Mouse (Mus musculus): ENCODE measurements around the gene Duoxa1.
"Not testable (repeated sequence)": the region's sequence is repeated elsewhere in the genome, so short reads cannot be mapped to it uniquely, and the experiment has no call there.

Gene Duoxa1

DNA sequence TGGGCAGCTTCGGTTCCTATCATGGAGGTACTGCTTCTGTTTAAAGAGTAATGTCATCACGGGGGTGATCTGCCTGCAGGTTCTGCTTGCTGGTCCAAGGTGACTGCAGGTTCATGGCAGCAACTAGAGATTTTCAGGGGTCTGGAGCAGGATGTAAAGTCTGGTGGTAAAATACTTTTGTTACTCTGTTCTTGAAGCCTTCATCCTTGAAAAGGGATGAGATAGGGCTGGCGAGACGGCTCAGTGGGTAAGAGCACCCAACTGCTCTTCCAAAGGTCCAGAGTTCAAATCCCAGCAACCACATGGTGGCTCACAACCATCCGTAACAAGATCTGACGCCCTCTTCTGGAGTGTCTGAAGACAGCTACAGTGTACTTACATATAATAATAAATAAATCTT is 16.8 kb upstream of the Duoxa1 start:
- not testable (repeated sequence) for DNase-seq (ENCODE audit: low spot score)

- DNase-seq (ENCODE audit: low spot score) = no peak
These were observed 14.5 kb upstream of the Duoxa1 start for GRCm38 (mm10) chr2:122327986-122328385.

DNA sequence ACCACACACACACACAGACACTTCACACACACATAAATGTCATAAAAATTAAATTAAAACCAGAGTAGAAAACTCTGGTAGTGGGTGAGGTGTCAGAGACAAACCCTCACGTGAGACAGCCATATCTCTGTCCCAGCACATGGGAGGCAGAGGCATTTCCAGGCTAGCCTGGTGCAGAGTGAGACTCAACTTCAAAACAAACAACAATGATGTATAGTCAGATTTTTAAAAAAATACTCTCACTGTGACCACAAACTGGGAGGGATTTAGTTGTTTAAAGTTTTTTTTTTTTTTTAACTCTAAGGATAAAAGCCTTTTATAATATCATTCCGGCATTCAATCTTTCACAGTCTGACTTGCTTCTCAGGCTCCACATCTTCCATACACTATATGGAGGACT is 11.8 kb upstream of the Duoxa1 start:
- DNase-seq (ENCODE audit: low spot score) = no peak

GRCm38 (mm10) chr2:122324586-122324985 is 11.1 kb upstream of the Duoxa1 start:
- no peak for DNase-seq (ENCODE audit: low spot score)

- no peak for DNase-seq (ENCODE audit: low spot score)
These were observed 10.4 kb upstream of the Duoxa1 start for GRCm38 (mm10) chr2:122323960-122324359.

DNA sequence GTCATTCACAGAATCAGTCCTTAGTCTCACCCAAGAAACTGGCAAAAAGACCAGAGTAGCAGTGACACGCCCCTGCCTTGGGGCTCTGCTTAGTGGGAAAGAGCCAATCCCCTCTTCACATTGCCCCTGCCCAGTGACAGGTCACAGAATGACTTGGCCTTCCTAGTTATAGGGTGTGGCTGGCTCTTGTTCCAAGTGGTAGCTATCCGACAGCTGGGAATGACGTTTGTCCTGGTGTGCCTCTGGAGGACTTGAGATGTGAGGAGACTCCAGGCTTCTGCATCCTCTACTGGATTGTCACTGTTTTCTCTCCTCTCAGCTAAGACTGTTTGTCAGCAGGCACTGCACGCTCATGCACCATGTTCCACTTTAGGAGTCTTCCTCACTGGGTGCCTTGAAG is 3.9 kb upstream of the Duoxa1 start:
- DNase-seq (ENCODE audit: low spot score) = no peak

- DNase-seq (ENCODE audit: low spot score) = no peak
These were observed 1.8 kb upstream of the Duoxa1 start, which contains the start of gene Duox1 for GRCm38 (mm10) chr2:122315372-122315771. Gene Duox1, plus strand, starts transcription at chr2:122315672.

GRCm38 (mm10) chr2:122312722-122313417 is 660 bp downstream of the Duoxa1 start:
- peak; percentile 13 for DNase-seq (ENCODE audit: low spot score)

DNA sequence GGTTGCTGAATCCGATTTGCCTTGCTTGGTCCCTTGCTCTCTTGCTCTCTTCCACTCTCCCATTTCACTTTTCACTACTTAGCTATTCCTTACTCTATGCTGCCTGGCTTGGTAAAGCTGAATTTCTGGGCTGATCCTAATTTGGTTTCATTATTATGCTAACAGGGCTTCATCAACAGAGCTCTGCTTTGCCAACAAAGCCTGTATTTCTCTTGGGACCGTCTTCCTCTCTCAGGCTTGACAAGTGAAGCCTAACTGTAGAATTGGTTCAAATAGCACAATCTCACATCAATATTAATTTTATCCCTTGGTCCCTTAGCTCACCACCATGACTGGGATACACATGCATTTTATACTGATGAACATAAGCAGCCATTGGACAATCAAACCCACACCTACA is 2.0 kb downstream of the Duoxa1 start:
- DNase-seq (ENCODE audit: low spot score) = no peak

- peak; percentile 17 for DNase-seq (ENCODE audit: low spot score)
These were observed 3.9 kb downstream of the Duoxa1 start for GRCm38 (mm10) chr2:122309647-122310046.

DNA sequence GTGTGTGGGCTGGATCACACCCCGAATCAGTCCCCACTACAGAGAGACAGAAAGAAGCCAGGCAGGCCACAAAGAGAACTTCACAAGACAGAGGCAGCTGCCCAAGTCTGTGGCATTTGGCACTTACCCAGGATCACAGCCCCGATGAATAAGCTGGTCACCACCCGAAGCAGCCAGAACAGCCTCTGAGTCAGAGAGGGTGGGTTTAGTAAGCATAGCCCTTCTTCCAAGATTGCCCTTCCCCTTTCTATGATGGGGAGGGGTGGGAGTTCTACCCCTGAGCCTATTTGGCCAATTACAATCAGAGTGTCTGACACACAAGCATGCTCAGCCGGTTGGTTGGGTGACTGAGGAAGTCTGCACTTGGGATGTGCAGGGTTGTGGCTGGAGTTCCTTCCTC is 7.3 kb downstream of the Duoxa1 start:
- peak; percentile 56 for DNase-seq (ENCODE audit: low spot score)

DNA sequence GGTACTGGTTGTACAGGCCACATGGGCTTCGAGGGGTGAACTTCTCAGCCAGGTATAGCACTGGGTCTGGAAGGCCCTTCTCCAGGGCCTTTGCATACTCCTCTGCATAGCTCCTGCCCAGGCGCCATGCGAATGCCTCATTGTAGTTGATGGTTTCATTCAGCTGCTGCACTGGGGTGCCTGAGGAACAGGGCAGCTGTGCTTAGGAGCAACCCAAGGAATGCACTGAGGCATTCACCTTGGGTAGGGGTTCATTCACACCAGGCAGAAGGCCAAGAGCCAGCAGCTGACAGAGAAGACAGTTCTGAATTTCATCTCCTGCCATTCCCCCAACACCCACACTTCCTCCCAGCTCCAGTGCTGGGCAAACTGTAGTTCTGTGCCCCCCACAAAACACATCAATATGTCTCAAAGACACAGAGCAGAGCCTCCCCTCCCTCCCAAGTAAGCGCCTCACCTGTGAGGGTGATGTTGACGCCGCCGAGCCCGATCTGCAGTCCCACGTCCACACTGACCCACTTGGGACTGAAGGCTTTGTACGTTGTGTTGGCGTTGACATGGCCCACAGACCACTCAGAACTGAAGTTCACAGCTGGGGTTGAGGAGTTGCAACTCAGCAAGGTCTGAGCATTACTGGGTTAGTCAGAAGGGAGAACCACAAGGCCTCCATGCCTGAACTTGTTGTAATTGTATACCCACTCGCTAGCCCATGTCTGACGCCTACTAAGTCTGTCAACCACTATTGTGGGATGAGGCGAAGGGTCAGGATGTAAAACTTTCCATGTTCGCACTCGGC is 8.2 kb downstream of the Duoxa1 start:
- DNase-seq (ENCODE audit: low spot score) = no peak

DNA sequence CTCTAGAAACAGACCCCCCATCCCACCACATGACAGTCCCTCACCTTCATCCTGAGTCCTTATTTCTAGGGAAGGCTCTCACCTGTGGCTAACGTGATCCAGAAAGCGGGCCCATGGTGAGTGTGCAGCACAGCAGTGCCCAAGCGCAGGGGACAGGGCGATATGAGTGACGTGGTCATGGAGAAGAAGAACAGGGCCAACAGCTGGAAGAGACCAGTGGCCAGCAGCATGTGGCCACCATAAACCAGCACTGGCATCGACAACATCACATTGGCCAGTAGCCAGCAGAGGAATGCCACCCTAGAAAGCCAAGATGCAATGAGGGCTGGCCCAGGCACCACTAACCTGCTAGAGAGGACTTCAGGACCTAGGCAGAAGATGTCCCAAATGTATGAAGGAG is 9.0 kb downstream of the Duoxa1 start:
- DNase-seq (ENCODE audit: low spot score) = no peak

DNA sequence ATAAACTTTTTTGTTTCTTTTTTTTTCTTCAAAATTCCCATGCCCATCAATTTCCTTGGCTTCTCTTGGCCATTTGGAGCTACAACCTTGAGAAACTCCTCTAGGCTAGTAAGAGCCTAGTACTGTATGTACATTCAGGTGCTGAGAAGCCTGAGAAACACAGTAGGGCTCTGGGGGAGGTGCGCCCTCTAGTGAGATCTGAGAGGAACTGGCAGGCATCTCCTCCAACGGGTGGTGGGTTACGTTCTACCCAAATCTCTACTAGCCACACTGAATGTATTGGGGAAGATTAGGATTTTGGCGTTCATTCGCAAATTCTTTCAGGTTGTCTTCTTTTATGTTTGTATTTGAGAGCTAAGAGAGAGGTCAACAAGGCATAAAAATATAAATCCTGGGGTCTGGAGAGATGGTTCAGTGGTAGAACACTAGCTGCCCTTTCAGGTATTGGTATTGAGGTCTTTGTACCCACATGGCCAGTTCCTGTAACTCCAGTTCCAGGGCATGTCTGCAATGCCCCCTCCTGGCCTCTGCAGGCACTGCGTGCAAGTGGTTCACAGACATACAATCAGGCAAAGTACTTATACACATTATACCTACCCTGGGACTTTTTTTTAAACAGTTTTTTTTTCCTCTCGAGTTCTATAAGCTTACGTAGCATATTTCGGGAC is 10.8 kb downstream of the Duoxa1 start:
- peak; percentile 79 for DNase-seq (ENCODE audit: low spot score)

DNA sequence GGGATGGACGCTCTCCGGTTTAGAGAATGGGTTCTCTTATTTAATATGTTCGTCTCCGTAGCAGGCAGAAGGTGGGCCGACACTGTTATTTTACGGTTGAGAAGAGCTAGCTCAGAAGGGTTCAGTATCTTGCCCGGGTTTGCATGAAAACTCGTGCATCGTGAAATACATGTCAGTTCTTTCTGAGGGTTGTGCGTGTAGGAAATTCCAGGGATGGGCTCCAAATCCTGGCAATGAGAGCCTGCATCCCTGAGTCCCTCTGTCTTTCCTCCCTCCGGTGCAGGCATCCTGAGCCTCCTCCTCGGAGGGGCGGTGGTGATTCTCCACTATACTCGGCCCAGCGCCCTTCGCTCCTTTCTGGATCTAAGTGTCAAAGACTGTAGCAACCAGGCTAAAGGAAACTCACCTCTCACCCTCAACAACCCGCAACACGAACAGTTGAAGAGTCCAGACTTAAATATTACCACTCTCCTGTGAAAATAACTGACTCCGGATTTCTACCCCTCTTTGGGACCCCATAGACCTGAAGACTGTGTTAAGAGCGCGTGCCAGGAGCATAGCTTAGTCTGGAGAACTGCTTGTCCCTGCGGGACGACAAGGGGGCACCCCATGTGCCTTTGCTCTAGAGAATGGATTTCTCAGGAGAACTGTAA is 11.5 kb downstream of the Duoxa1 start:
- peak; percentile 23 for DNase-seq (ENCODE audit: low spot score)

GRCm38 (mm10) chr2:122301081-122301920 is 12.2 kb downstream of the Duoxa1 start:
- peak; percentile 79 for DNase-seq (ENCODE audit: low spot score)

GRCm38 (mm10) chr2:122300656-122301020 is 12.9 kb downstream of the Duoxa1 start:
- no peak for DNase-seq (ENCODE audit: low spot score)

- DNase-seq (ENCODE audit: low spot score) = no peak
These were observed 13.4 kb downstream of the Duoxa1 start for GRCm38 (mm10) chr2:122299911-122300655.

DNA sequence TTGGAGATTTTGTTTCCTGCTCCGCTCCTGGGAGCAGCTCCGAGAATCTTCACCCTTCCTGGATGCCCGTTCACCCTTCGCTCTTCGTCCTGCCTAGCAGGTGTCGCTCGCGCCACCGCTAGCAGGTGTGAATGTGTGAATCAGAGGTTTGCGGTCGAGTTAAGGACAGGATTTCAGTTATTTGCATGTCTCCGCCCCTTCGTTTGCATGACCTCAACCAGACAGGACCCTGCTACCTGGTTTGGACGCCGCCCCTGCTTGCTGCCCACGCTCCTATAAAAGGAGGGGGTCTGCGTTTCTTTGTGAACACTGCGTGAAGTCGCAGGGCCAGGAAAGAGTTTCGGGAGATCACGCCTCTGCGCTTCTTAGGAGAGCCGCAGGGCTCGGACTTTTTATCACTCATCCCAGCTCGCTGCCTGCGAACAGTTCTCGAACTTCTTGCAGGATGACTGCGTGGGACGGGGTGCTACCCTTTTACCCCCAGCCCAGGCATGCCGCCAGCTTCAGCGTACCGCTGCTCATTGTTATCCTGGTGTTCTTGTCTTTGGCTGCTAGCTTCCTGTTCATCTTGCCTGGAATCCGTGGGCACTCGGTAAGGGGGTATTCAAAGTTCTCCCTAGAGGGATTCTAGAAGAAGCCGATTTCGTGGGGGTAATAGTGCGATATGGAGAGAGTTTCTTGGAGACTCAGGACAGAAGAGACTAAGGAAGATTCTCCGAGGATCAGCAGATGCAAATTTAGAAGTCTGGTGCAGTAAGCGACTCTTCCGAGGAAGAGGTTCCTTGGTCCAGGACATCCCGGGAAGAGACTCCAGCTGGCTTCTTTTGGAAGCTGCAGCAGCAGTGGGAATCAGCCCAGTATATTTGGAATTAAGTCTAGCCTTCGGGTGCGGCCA is 14.7 kb downstream of the Duoxa1 start, which contains the start of gene Duoxa2:
Gene Duoxa2 (plus strand): TSS at position 305 of the 895 bp plus-strand sequence.
- DNase-seq (ENCODE audit: low spot score) = no peak

GRCm38 (mm10) chr2:122298096-122298499 is 15.4 kb downstream of the Duoxa1 start, which contains the start of gene Duox2:
Gene Duox2, minus strand, starts transcription at chr2:122298449.
- no peak for DNase-seq (ENCODE audit: low spot score)
